Mouse (Mus musculus) MN1 (cell line): ENCODE data around the gene Grid1.

Experiments used
- DNase-seq: peaks from one replicate; pipeline ENCODE4 v3.0.0-alpha.2; 2016; ENCODE audit warnings: low spot score

Grid1 gene

GRCm38 (mm10) chr14:35112327-35113275 lies 292.7 kb downstream of the Grid1 start:
- no peak for DNase-seq

- DNase-seq = no peak
Observed at GRCm38 (mm10) chr14:35113276-35113645, 293.4 kb downstream of the Grid1 start.

GRCm38 (mm10) chr14:35115913-35116312 lies 296.0 kb downstream of the Grid1 start:
- no peak for DNase-seq

GRCm38 (mm10) chr14:35120089-35120488 lies 300.2 kb downstream of the Grid1 start:
- no peak for DNase-seq

GRCm38 (mm10) chr14:35120905-35121304 lies 301.0 kb downstream of the Grid1 start:
- DNase-seq = no peak

GRCm38 (mm10) chr14:35122111-35122510 lies 302.2 kb downstream of the Grid1 start:
- DNase-seq = no peak

- DNase-seq = no peak
Observed at GRCm38 (mm10) chr14:35123260-35123875, 303.5 kb downstream of the Grid1 start.

GRCm38 (mm10) chr14:35127616-35128015 lies 307.7 kb downstream of the Grid1 start:
- no peak for DNase-seq

- no peak for DNase-seq
Observed at GRCm38 (mm10) chr14:35135056-35135455, 315.1 kb downstream of the Grid1 start.

GRCm38 (mm10) chr14:35138069-35138468 lies 318.2 kb downstream of the Grid1 start:
- DNase-seq = no peak

- no peak for DNase-seq
Observed at GRCm38 (mm10) chr14:35139824-35140223, 319.9 kb downstream of the Grid1 start.

GRCm38 (mm10) chr14:35152450-35152849 lies 332.5 kb downstream of the Grid1 start:
- no peak for DNase-seq

- DNase-seq = no peak
Observed at GRCm38 (mm10) chr14:35153701-35154277, 333.9 kb downstream of the Grid1 start.

GRCm38 (mm10) chr14:35154364-35154763 lies 334.5 kb downstream of the Grid1 start:
- no peak for DNase-seq

- DNase-seq = no peak
Observed at GRCm38 (mm10) chr14:35157069-35157655, 337.3 kb downstream of the Grid1 start.

- DNase-seq = no peak
Observed at GRCm38 (mm10) chr14:35159296-35159695, 339.4 kb downstream of the Grid1 start.

GRCm38 (mm10) chr14:35167451-35167850 lies 347.5 kb downstream of the Grid1 start:
- DNase-seq = no peak

- DNase-seq = no peak
Observed at GRCm38 (mm10) chr14:35173861-35174260, 354.0 kb downstream of the Grid1 start.

- no peak for DNase-seq
Observed at GRCm38 (mm10) chr14:35176021-35176420, 356.1 kb downstream of the Grid1 start.

GRCm38 (mm10) chr14:35179076-35179475 lies 359.2 kb downstream of the Grid1 start:
- DNase-seq = no peak

- no peak for DNase-seq
Observed at GRCm38 (mm10) chr14:35185399-35185798, 365.5 kb downstream of the Grid1 start.

- DNase-seq = no peak
Observed at GRCm38 (mm10) chr14:35192256-35192655, 372.3 kb downstream of the Grid1 start.

GRCm38 (mm10) chr14:35197371-35197770 lies 377.5 kb downstream of the Grid1 start:
- no peak for DNase-seq
